Mouse (Mus musculus) E14TG2a.4 (cell line): Measurements from ENCODE around the gene Tarm1.

Experiments
- CTCF ChIP-seq: conservative IDR thresholded peaks from 2 replicates; pipeline ENCODE4 v1.5.1; 2014; ENCODE audit warnings: low read length
- NANOG ChIP-seq: IDR thresholded peaks from 2 replicates; pipeline ENCODE4 v1.6.1; 2014; ENCODE audit warnings: borderline replicate concordance, low read length, mixed read lengths

- TF ChIP-seq CTCF, result no peak
- no peak for TF ChIP-seq NANOG
Observed at GRCm38 (mm10) chr7:3442476-3443062, 59.9 kb downstream of the Tarm1 start.
